Mouse (Mus musculus) adrenal gland, adult (tissue): ENCODE results near the gene Fitm1.

Experiments
- DNase-seq, 2 experiments: peaks; one replicate each; pipeline ENCODE4 v3.0.0; 2022 to 2023; ENCODE audit warnings: low spot score in 1 of 2; ENCODE audit not compliant: inconsistent age in 2 of 2

The Fitm1 gene

GRCm38 (mm10) chr14:55575302-55575701, at the start of gene Fitm1:
Gene Fitm1 (plus strand): TSS chr14:55575617.
- peak; percentile 54 to 77 for DNase-seq

DNA sequence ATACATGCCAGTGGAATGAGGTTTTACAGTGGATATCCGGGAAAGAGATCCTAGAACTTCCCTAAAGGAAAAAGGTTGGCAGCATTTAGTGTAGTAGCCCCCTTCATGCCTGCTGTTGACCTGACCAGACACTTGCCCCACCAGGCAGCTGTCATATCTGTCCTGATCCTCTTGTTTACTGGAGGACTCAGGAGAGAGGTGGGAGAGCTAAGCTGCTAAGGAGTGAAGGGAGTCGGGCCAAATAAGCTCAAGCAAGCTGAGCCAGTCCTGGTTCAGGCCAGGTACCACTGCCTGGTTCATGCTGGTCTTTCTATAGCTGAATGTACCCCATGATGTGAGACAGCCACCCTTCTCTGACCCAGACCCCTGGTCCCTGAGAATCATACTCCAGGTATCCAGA, 48.7 kb upstream of the Fitm1 start:
- DNase-seq, result no peak

- peak in 1 of 2 experiments; percentile 63 for DNase-seq
Observed at GRCm38 (mm10) chr14:55527940-55528339, 47.5 kb upstream of the Fitm1 start.

GRCm38 (mm10) chr14:55536116-55536745, 39.2 kb upstream of the Fitm1 start:
- peak in 1 of 2 experiments; percentile 73 for DNase-seq

- peak; percentile 94 to 97 for DNase-seq
Observed at GRCm38 (mm10) chr14:55540067-55540786, 35.2 kb upstream of the Fitm1 start, which contains the start of gene Pck2. Gene Pck2 (plus strand): TSS chr14:55540266.

- DNase-seq, result peak; percentile 79 to 93
Observed at GRCm38 (mm10) chr14:55540787-55541321, 34.6 kb upstream of the Fitm1 start.

GRCm38 (mm10) chr14:55542268-55542667, 33.1 kb upstream of the Fitm1 start:
- DNase-seq, result no peak

DNA sequence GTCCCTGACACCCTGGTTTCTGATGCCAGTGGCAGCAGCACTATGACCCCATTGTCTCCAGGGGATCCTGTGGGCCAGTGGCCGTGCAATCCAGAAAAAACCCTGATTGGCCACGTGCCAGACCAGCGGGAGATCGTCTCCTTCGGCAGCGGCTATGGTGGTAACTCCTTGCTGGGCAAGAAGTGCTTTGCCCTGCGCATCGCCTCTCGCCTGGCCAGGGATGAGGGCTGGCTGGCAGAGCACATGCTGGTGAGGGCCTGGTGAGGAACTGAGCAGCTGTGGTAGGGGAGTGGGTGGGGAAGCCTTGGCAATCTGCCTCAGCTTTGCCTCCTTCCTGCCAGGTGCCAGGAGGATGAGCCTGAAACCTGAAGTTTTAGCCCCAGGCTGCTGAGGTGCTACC, 31.1 kb upstream of the Fitm1 start:
- DNase-seq, result peak in 1 of 2 experiments; percentile 30

DNA sequence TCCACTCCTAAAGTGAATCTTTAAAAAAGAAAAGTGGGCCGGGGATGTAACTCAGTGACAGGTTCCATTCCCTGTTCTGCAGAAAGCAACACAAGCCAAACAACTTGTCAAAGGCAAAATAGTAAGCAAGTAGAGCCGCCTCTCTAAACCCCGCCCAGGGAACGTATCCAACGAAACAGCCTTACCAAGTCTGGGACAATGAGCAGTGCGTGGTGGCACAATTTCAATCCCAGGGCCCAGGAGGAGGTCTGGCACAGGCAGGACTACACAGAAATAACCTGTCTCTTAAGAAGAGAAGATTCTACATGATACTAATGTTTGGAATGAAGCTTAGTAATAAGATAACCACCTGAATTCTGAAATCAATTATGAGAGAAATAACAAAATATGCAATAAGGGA, 25.2 kb upstream of the Fitm1 start:
- DNase-seq, result no peak

DNA sequence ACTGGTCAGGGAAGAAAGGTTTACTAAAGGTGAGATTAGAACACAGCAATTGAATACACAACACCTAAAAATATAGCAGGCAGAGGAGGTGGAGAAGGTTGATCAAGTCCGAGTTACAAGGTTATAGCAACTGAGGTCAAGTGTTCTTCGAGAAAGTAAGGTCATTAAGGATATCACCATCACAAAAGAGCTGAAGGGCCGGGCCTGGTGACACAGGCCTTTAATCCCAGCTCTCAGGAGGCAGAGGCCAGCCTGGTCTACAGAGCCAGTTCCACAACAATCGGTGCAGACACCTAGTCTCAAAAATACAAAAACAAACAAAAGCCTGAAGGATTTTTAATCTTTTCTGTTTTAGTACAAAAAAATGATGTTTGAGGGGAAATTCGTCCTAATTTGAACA, 24.1 kb upstream of the Fitm1 start:
- no peak for DNase-seq

DNA sequence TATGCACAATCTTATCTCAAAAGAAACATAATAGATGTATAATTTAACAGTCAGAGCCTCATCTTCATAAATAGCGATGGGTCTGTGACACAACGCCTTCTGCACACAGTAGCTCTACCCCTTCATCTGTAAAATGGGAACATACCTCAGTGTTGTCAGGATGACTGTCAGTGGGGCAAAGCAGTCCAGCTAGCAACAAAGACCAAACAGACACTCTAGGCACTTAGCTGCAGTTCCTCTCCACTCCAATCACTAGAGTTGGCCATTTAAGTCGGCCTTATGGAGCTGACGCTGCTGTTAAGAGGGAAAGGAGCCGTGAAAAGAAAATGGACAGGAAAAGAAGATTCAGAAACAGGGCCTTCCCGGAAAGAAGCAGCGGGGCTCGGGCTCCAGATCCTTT, 23.6 kb upstream of the Fitm1 start:
- no peak for DNase-seq

DNA sequence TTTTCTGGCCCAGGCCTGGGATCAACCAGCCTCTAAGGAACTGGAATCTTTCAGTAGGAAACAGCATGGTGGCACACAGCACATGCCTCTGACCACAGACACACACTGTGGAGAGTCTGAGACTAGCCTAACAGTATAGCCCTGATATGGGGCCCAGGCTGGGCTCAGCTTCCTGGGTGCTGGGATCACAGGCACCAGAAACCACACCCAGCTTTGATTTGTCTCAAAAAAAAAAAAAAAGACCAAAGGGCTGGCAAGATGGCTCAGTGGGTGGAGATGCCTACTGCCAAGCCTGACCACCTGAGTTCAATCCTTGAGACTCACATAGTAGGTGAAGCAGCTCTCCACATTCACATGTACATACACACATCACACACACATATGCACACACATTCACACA, 20.8 kb upstream of the Fitm1 start:
- no peak for DNase-seq

- no peak for DNase-seq
Observed at GRCm38 (mm10) chr14:55555788-55556187, 19.6 kb upstream of the Fitm1 start.

- DNase-seq, result peak; percentile 77 to 93
Observed at GRCm38 (mm10) chr14:55557003-55557402, 18.4 kb upstream of the Fitm1 start.

DNA sequence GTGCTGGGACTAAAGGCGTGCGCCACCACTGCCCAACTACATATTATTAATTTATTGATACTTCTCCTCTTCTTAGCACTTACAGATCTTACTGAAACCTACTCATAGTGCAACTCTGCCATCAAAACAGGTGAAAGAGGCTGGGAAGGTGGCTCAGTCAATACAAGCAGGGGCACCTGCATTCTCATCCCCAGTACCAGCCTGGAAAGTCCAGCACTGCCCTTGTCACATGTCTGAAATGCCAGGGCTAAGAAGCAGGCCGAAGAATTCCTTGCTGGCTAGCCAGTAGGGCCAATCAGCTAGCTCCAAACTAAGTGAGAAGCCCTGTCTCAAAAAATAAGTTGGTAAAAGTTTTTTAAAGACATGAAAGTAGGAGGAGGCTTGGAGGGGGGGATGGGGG, 17.8 kb upstream of the Fitm1 start:
- peak in 1 of 2 experiments; percentile 39 for DNase-seq

GRCm38 (mm10) chr14:55558740-55559448, 16.5 kb upstream of the Fitm1 start:
- peak in 1 of 2 experiments; percentile 46 for DNase-seq

GRCm38 (mm10) chr14:55559799-55560201, 15.6 kb upstream of the Fitm1 start, which contains the start of gene Dcaf11:
Gene Dcaf11 (plus strand): TSS chr14:55560006.
- DNase-seq, result peak; percentile 95 to 97

GRCm38 (mm10) chr14:55560202-55561073, 15.0 kb upstream of the Fitm1 start, which contains the start of gene A730061H03Rik:
Gene A730061H03Rik (minus strand): TSS chr14:55560406.
- DNase-seq, result peak; percentile 99 to 100

GRCm38 (mm10) chr14:55561860-55562259, 13.6 kb upstream of the Fitm1 start:
- DNase-seq, result peak; percentile 42 to 49

DNA sequence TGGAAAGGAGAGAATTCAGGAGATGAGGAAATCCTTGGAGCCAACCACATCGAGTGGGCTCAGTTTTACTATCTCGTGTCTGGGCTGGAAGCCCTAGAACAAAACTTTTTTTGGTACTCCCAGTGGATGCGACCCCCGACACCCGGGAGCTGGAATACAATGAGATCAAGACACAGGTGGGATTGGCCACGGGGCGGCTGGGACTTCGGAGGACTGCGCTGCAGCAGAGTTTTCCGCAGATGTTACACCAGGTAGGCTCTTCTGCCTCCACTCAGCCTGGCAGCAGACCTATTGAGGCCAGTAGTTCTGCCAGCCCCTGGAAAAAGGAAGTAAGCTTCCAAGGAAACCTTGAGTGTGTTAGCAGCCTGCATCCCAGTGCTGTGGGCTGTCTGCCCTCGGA, 12.2 kb upstream of the Fitm1 start:
- DNase-seq, result peak in 1 of 2 experiments; percentile 16
